Mouse (Mus musculus) intestine, postnatal 0 days (tissue): ENCODE results near the gene 2410131K14Rik. TPM values are rescaled to one million over a fixed set of nuclear protein-coding genes. Genes with fewer than 3 reads are reported as not detected.

ENCODE experiments used
- ATAC-seq: fragments of 200-750 bp; cut with Nextera tagmentation; 2 replicates; pipeline ENCODE4 v1.8.0; 2017; ENCODE audit warnings: mild to moderate bottlenecking, moderate TSS enrichment, moderate library complexity
- H3K27ac ChIP-seq: fragments of 300-500 bp; sonication (generic); 2 replicates; pipeline ENCODE4 v1.5.1; 2014; ENCODE audit warnings: mild to moderate bottlenecking, low read depth, low read length, moderate library complexity
- H3K27me3 ChIP-seq: fragments of 300-500 bp; sonication (generic); replicated peaks from 2 replicates; pipeline ENCODE4 v1.6.1; 2014; ENCODE audit warnings: low read length, mixed read lengths; ENCODE audit not compliant: control insufficient read depth, insufficient read depth
- H3K36me3 ChIP-seq: fragments of 300-500 bp; sonication (generic); 2 replicates; pipeline ENCODE4 v1.6.1; 2014; ENCODE audit warnings: mild to moderate bottlenecking, moderate library complexity; ENCODE audit not compliant: control insufficient read depth, insufficient read depth
- H3K4me1 ChIP-seq: fragments of 300-500 bp; sonication (generic); replicated peaks from 2 replicates; pipeline ENCODE4 v1.6.1; 2014; ENCODE audit warnings: antibody characterized with exemption, low read length, mixed read lengths; ENCODE audit not compliant: control insufficient read depth, insufficient read depth
- H3K4me2 ChIP-seq: fragments of 300-500 bp; sonication (generic); replicated peaks from 2 replicates; pipeline ENCODE4 v1.6.1; 2014; ENCODE audit warnings: low read depth, mild to moderate bottlenecking, moderate library complexity
- H3K4me3 ChIP-seq: fragments of 300-500 bp; sonication (generic); 2 replicates; pipeline ENCODE4 v1.5.1; 2014; ENCODE audit warnings: low read depth, low read length
- H3K9ac ChIP-seq: fragments of 300-500 bp; sonication (generic); 2 replicates; pipeline ENCODE4 v1.6.1; 2014; ENCODE audit warnings: mild to moderate bottlenecking, low read depth, low read length
- H3K9me3 ChIP-seq: fragments of 300-500 bp; sonication (generic); 2 replicates; pipeline ENCODE4 v1.6.1; 2016; ENCODE audit warnings: mixed run types; ENCODE audit not compliant: control insufficient read depth
- CTCF ChIP-seq: sonication (generic); IDR thresholded peaks from 2 replicates; pipeline ENCODE4 v1.5.1; 2016; ENCODE audit warnings: low read depth, mild to moderate bottlenecking, control low read depth, antibody characterized with exemption, moderate library complexity
- WGBS: fragments of 180-500 bp; shearing (Covaris S2); extraction: QIAGEN DNeasy Blood & Tissue Kit; methylation state at CpG from one replicate; pipeline ENCODE4 v1.1.7; 2014; 5-methylcytosine and 5-hydroxymethylcytosine counted together
- polyA plus RNA-seq: library from polyadenylated mRNA; unstranded; fragments of >200 nt; fragmentation: Nextera tagmentation; extraction: Ambion mirVana; gene quantifications from 2 replicates; pipeline ENCODE4 v1.2.1, GENCODE M21; 2015

2410131K14Rik gene
- polyA plus RNA-seq, 1 experiment from 2014 or later: 4.6 TPM

DNA sequence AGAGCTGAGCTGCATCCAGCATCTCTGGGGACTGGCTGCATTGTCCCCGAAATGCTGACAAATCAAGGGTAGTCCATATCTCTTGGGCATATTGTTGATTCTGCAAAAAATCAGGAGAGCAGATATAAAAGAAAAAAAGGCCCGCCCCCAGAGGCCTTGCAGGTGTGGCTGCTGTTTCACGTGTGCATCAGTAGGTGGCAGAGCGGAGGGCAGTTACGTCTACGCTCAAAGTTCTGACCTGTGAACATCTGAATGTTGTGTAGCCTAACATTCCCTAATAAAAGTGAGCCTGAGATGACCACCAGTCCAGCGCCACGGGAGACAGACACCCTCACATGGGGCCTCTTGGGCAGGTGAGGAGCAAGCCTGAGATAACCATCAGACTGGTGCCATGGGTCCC lies 21.3 kb downstream of the 2410131K14Rik start:
- no peaks in the 10 kb centered on the region for H3K9me3 ChIP-seq
- no peak overlapping the region for H3K4me3 ChIP-seq
- H3K4me1 ChIP-seq: no peaks in the 10 kb centered on the region
- peaks cover 4% of the 10 kb centered on the region; the same call in 1 of the 2 replicates for H3K27me3 ChIP-seq
- H3K4me2 ChIP-seq: no peak overlapping the region
- H3K36me3 ChIP-seq: peaks cover 21% of the 10 kb centered on the region
- ATAC-seq: no peak
- WGBS: 30% methylated on average over 8 of the region's 8 CpGs
- H3K9ac ChIP-seq: no peak overlapping the region
- TF ChIP-seq CTCF: peak; percentile 63
- no peak overlapping the region for H3K27ac ChIP-seq

DNA sequence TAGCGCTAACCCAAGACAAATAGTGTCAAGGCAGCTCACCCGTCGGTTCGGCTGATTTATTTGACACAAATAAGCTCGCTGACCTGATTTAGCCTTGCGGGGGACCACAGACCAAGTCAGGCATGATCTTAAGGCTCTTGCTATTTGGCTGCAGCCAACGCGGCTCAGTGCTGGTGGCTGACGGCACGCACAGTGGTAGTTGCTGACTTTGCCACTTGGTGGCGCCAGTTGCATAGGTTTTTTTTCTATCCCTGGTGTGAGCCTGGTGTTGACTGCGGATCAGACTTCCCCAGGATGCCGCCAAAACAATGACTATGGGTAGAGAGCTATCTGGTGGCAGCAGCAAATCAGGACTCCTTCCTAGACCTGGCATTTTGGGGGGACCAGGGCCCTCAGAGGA lies 24.0 kb downstream of the 2410131K14Rik start:
- H3K36me3 ChIP-seq: no peaks in the 10 kb centered on the region
- no peaks in the 10 kb centered on the region for H3K4me1 ChIP-seq
- H3K27me3 ChIP-seq: peaks cover 4% of the 10 kb centered on the region; the same call in 1 of the 2 replicates
- no peaks in the 10 kb centered on the region for H3K9me3 ChIP-seq
- ATAC-seq: peak; percentile 68; the same call in 1 of the 2 replicates
- WGBS: under 1% methylated on average over 13 of the region's 13 CpGs
- H3K9ac ChIP-seq: no peak overlapping the region
- H3K4me3 ChIP-seq: no peak overlapping the region
- no peak overlapping the region for H3K4me2 ChIP-seq
- H3K27ac ChIP-seq: no peak overlapping the region
- peak; percentile 90 for TF ChIP-seq CTCF

DNA sequence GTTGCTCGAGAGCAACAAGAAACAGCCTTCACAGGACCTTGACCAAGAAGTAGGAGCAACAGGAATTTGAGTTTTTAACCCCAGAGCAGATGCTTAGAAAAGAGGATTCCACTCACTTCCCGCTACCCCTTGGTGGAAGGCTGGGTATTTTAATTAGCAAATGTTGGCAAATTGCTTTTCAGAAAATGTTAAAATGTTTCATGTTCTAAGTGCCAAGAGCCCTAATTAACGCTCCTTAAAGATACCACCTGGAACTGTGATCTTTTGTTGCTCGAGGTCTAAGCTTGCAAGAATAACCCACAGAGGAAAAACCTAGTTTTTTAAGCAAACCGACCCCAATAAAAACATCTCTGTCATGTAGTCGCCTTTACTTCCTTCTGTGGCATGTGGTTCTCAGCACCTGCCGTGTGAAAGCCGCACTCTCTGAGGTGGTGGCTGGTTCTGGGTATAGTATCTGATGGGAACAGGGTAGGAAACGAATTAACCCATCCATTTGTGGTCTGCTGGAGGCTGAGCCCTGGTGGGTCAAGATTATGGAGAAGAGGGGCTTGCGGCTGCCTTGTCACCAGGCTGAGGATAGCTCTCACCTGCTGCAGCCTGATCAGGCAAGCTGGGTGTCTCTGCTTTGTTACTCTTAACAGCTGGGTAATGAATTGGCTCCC lies 26.6 kb downstream of the 2410131K14Rik start:
- Histone ChIP-seq H3K4me3 (no peak overlapping the region), H3K9ac (no peak overlapping the region), H3K4me2 (no peak overlapping the region), H3K27me3 (peaks cover 4% of the 10 kb centered on the region; the same call in 1 of the 2 replicates), H3K4me1 (no peaks in the 10 kb centered on the region), H3K9me3 (no peaks in the 10 kb centered on the region), H3K36me3 (no peaks in the 10 kb centered on the region), H3K27ac (no peak overlapping the region)
- 62% methylated on average over 10 of the region's 10 CpGs for WGBS
- no peak for ATAC-seq
- no peak for TF ChIP-seq CTCF

DNA sequence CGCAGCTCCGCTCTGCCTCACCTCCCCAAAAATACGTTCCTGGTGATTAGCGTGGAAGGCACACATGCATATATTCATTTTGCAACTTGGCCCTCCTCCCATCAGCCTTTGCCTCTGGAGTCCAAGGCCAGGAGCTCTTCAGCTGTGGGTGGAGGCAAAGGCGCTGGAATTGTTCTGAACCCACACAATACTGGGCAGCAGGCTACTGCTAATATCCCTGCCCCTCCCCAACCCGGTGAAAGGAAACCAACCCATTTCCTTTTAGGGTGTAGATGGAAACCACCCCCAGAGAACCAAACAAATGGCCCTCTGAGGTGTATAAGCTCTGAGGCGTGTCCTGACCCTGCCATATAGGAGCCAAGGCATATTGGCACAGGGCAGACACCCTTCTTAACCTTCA lies 28.4 kb downstream of the 2410131K14Rik start:
- H3K4me3 ChIP-seq: no peak overlapping the region

DNA sequence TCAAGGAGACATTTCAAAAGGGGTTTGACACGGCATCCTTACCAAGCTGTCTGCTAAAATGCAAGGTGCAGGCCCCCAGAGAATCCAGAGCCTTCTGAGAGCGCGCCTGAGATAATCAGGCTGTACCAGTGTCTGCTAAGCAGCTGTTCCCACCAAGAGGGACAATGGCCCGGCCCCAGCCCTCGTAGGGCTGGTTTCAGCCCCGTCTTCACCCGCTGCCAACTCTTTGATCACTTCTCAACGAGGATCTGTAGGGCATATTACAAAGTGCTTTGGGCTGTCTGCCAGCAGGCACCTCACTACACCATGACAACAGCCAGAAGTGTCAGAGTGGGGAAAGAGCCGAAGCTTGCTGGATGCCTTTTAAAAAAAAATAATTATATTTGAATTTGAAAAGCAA lies 29.5 kb downstream of the 2410131K14Rik start:
- 38% methylated on average over 9 of the region's 9 CpGs for WGBS
- no peak overlapping the region for H3K9ac ChIP-seq
- no peaks in the 10 kb centered on the region for H3K9me3 ChIP-seq

More for the DNA sequence above, 28.4 kb downstream of the 2410131K14Rik start:
- Histone ChIP-seq H3K27ac (no peak overlapping the region), H3K9ac (no peak overlapping the region), H3K4me2 (no peak overlapping the region), H3K4me1 (no peaks in the 10 kb centered on the region), H3K9me3 (no peaks in the 10 kb centered on the region), H3K36me3 (no peaks in the 10 kb centered on the region), H3K27me3 (peaks cover 4% of the 10 kb centered on the region; the same call in 1 of the 2 replicates)
- 70% methylated on average over 7 of the region's 7 CpGs for WGBS
- ATAC-seq: no peak
- TF ChIP-seq CTCF: no peak

DNA sequence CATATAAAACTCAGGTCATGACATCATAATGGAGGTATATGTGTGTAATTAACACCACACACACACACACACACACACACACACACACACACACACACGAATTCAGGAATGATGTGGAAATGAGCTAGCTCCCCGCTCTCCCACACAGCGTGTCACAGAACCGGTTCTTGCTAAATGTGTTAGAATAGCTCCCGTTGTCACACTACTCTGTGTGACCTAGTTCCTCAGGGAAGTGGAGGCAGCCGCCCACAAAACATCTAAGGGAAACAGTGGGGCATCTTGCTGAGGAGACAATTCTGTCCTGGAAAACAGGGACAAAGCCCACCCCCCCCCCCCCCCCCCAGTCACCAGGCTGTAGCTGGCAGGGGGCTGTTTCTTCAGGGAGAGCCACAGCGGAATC lies 31.3 kb downstream of the 2410131K14Rik start:
- ATAC-seq: no peak
- no peak for TF ChIP-seq CTCF
- Histone ChIP-seq H3K4me3 (no peak overlapping the region), H3K9ac (no peak overlapping the region), H3K27me3 (no peaks in the 10 kb centered on the region), H3K9me3 (no peaks in the 10 kb centered on the region), H3K4me1 (no peaks in the 10 kb centered on the region), H3K4me2 (no peak overlapping the region), H3K36me3 (no peaks in the 10 kb centered on the region), H3K27ac (no peak overlapping the region)
- WGBS: 63% methylated on average over 7 of the region's 7 CpGs

More for the DNA sequence above, 29.5 kb downstream of the 2410131K14Rik start:
- ATAC-seq: no peak
- no peak overlapping the region for H3K4me3 ChIP-seq
- H3K4me1 ChIP-seq: no peaks in the 10 kb centered on the region
- no peaks in the 10 kb centered on the region for H3K36me3 ChIP-seq
- H3K27me3 ChIP-seq: peaks cover 2% of the 10 kb centered on the region; the same call in 1 of the 2 replicates
- H3K4me2 ChIP-seq: no peak overlapping the region
- no peak for TF ChIP-seq CTCF
- H3K27ac ChIP-seq: no peak overlapping the region
